In the genomic region with DNA sequence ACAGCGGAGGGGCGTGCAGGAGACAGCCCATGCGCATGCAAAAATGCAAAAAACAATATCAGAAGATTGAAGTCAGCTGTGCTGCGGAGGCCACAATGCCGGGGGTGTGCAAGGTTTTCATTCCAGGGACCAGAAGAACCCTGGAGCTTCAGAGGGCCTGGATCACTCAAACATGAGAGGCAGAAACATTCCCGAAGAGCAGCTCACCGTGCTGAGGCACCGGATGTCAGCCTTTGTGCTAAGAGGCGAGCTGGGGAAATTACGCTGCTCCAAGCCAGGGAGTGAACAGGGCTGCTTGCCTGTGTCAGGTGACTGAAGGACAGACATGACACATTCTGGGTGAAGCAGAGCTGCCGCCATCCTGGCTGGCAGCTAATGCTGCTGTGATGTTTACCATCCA, we compare ENCODE assay signal across 1 mouse cellular context.
TF ChIP-seq lines count a peak whose summit lies in the region.

No protein-coding gene starts in this region.

TF ChIP-seq in myocyte, 11 proteins besides CTCF, POLR2A, EP300 and RAD21 (continued from another document):
- TF ChIP-seq CEBPB (IDR thresholded peaks at IDR 0.05; ENCODE audit: insufficient read depth, poor library complexity, severe bottlenecking) (no peak), E2F4 (IDR thresholded peaks at IDR 0.05; ENCODE audit: insufficient read depth) (no peak), TCF3 (IDR thresholded peaks at IDR 0.05; ENCODE audit: insufficient read length, low read depth) (no peak), MYOG (IDR thresholded peaks at IDR 0.05; ENCODE audit: control insufficient read depth in 1 of 3, insufficient read depth in 1 of 3, insufficient read length in 2 of 3, low read depth in 2 of 3) (no peak), TCF12 (IDR thresholded peaks at IDR 0.05; ENCODE audit: insufficient read depth, poor library complexity, severe bottlenecking) (no peak), POLR2AphosphoS2 (IDR thresholded peaks at IDR 0.05; ENCODE audit: insufficient read length, low read depth) (no peak), SRF (IDR thresholded peaks at IDR 0.05; ENCODE audit: control insufficient read depth, insufficient read length, low read depth) (no peak), REST (IDR thresholded peaks at IDR 0.05; ENCODE audit: insufficient read depth, insufficient read length) (no peak), USF1 (IDR thresholded peaks at IDR 0.05; ENCODE audit: low read depth) (no peak)
